24 mouse cellular contexts compared by ENCODE assay signal in the genomic region with DNA sequence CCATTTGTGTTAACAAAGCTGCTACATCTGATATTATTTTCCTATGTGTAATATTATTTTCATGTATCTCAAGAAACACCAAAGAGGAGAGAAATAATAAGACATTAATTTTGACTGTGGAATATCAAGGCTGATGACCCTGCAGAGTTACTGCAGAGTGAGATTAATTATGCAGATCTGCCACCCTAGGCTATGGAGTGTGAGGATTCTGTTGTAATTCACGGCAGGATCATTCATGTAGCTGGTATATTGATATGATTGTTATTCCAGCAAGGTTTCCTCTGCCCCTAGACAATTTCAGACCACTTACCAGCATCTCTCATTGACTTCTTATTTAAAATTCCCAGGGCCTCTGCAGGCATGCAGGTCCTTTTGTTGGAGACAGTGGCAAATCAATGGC.
"Had no signal": no experiment of that assay in that cellular context is flagged by ENCODE, and none has a peak within 500 bp of the region (broad histone marks: within the 10 kb centered on the region; RNA-seq: fewer than 3 reads in every experiment).

No protein-coding gene starts in this region.

- H3K36me3 ChIP-seq: heart, embryonic 10.5 days; heart, embryonic 13.5 days; heart, embryonic 15.5 days; hindbrain, embryonic 15.5 days; kidney, embryonic 15.5 days; limb, embryonic 13.5 days; limb, embryonic 15.5 days had no signal

- H3K4me2 ChIP-seq: heart, embryonic 13.5 days; heart, embryonic 15.5 days; hindbrain, embryonic 15.5 days; kidney, embryonic 15.5 days; limb, embryonic 13.5 days; limb, embryonic 15.5 days had no signal

- H3K27ac ChIP-seq: heart, embryonic 10.5 days; heart, embryonic 13.5 days; heart, embryonic 15.5 days; hindbrain, embryonic 15.5 days; hindbrain, postnatal 0 days; kidney, embryonic 15.5 days; kidney, postnatal 0 days; limb, embryonic 13.5 days; limb, embryonic 15.5 days had no signal

- H3K4me1 ChIP-seq: heart, embryonic 10.5 days; heart, embryonic 13.5 days; heart, embryonic 15.5 days; hindbrain, embryonic 15.5 days; kidney, embryonic 15.5 days; limb, embryonic 13.5 days; limb, embryonic 15.5 days had no signal

- DNase-seq: forebrain, postnatal 0 days; gastrocnemius, postnatal 14 days; gastrocnemius, postnatal 36 days; heart, adult 18-20 months; heart, postnatal 14 days; heart, postnatal 36 days; kidney, adult 11 months; kidney, adult 2 months; kidney, adult 9 months; kidney, postnatal 14 days; kidney, postnatal 36 days; layer of hippocampus, adult 9-11 months; layer of hippocampus, postnatal 36 days; left cerebral cortex, postnatal 4 days had no signal

- H3K27me3 ChIP-seq: heart, embryonic 13.5 days; heart, embryonic 15.5 days; hindbrain, embryonic 15.5 days; kidney, embryonic 15.5 days; limb, embryonic 13.5 days; limb, embryonic 15.5 days had no signal

- ATAC-seq: forebrain, postnatal 0 days; hindbrain, postnatal 0 days; intestine, embryonic 16.5 days had no signal

- H3K9ac ChIP-seq: forebrain, postnatal 0 days; heart, embryonic 13.5 days; heart, embryonic 15.5 days; hindbrain, embryonic 15.5 days; kidney, embryonic 15.5 days; limb, embryonic 13.5 days; limb, embryonic 15.5 days had no signal

- H3K9me3 ChIP-seq: heart, embryonic 10.5 days; heart, embryonic 13.5 days; heart, embryonic 15.5 days; hindbrain, embryonic 15.5 days; kidney, embryonic 15.5 days; limb, embryonic 13.5 days; limb, embryonic 15.5 days had no signal

- H3K4me3 ChIP-seq: heart, embryonic 10.5 days; heart, embryonic 13.5 days; heart, embryonic 15.5 days; hindbrain, embryonic 15.5 days; kidney, embryonic 15.5 days; limb, embryonic 13.5 days; limb, embryonic 15.5 days had no signal
